Mouse (Mus musculus) neural tube, embryonic 12.5 days (tissue): ENCODE data around the gene Tnni1. TPM values are rescaled to one million over a fixed set of nuclear protein-coding genes. Genes with fewer than 3 reads are reported as not detected.

Experiments
- ATAC-seq: fragments of 200-750 bp; cut with Nextera tagmentation; 2 replicates; pipeline ENCODE4 v1.8.0; 2017; ENCODE audit warnings: low read depth, mild to moderate bottlenecking, moderate TSS enrichment, moderate library complexity; ENCODE audit not compliant: low FRiP score
- H3K27ac ChIP-seq: fragments of 300-500 bp; sonication (generic); 2 replicates; pipeline ENCODE4 v1.5.1; 2016
- H3K27me3 ChIP-seq: fragments of 300-500 bp; sonication (generic); replicated peaks from 2 replicates; pipeline ENCODE4 v1.6.1; 2016; ENCODE audit warnings: mild to moderate bottlenecking
- H3K36me3 ChIP-seq: fragments of 300-500 bp; sonication (generic); 2 replicates; pipeline ENCODE4 v1.6.1; 2016; ENCODE audit warnings: mild to moderate bottlenecking
- H3K4me1 ChIP-seq: fragments of 300-500 bp; sonication (generic); 2 replicates; pipeline ENCODE4 v1.6.1; 2016
- H3K4me2 ChIP-seq: fragments of 300-500 bp; sonication (generic); replicated peaks from 2 replicates; pipeline ENCODE4 v1.6.1; 2016; ENCODE audit warnings: mild to moderate bottlenecking
- H3K4me3 ChIP-seq: fragments of 300-500 bp; sonication (generic); 2 replicates; pipeline ENCODE4 v1.5.1; 2016
- H3K9ac ChIP-seq: fragments of 300-500 bp; sonication (generic); 2 replicates; pipeline ENCODE4 v1.6.1; 2016; ENCODE audit warnings: mild to moderate bottlenecking
- H3K9me3 ChIP-seq: fragments of 300-500 bp; sonication (generic); 2 replicates; pipeline ENCODE4 v1.6.1; 2016; ENCODE audit warnings: mild to moderate bottlenecking
- WGBS: fragments of 180-500 bp; shearing (Covaris S2); methylation state at CpG from one replicate; pipeline ENCODE4 v1.1.7; 2016; 5-methylcytosine and 5-hydroxymethylcytosine counted together
- polyA plus RNA-seq: library from polyadenylated mRNA; unstranded; fragments of >200 nt; fragmentation: Nextera tagmentation; extraction: Ambion mirVana; gene quantifications from 2 replicates; pipeline ENCODE4 v1.2.1, GENCODE M21; 2016

Tnni1 gene
- polyA plus RNA-seq, 1 experiment from 2014 or later: 27.4 TPM

GRCm38 (mm10) chr1:135854591-135855343 lies 75.5 kb downstream of the Tnni1 start:
- no peak for ATAC-seq
- 84% methylated on average over 6 of the region's 6 CpGs for WGBS
- peaks cover 21% of the 10 kb centered on the region for H3K4me1 ChIP-seq

GRCm38 (mm10) chr1:135855344-135855687 lies 76.1 kb downstream of the Tnni1 start:
- H3K36me3 ChIP-seq: no peaks in the 10 kb centered on the region
- no peak for ATAC-seq
- no peak overlapping the region for H3K9ac ChIP-seq
- no peaks in the 10 kb centered on the region for H3K9me3 ChIP-seq
- 94% methylated on average over 1 of the region's 1 CpGs for WGBS
- no peak overlapping the region for H3K4me2 ChIP-seq
- no peak overlapping the region for H3K27ac ChIP-seq
- no peak overlapping the region for H3K4me3 ChIP-seq
- peaks cover 21% of the 10 kb centered on the region for H3K4me1 ChIP-seq
- no peaks in the 10 kb centered on the region for H3K27me3 ChIP-seq

More at GRCm38 (mm10) chr1:135854591-135855343, 75.5 kb downstream of the Tnni1 start:
- no peak overlapping the region for H3K4me3 ChIP-seq
- no peak overlapping the region for H3K27ac ChIP-seq
- H3K27me3 ChIP-seq: no peaks in the 10 kb centered on the region
- H3K9ac ChIP-seq: no peak overlapping the region
- no peak overlapping the region for H3K4me2 ChIP-seq
- no peaks in the 10 kb centered on the region for H3K9me3 ChIP-seq
- H3K36me3 ChIP-seq: no peaks in the 10 kb centered on the region

DNA sequence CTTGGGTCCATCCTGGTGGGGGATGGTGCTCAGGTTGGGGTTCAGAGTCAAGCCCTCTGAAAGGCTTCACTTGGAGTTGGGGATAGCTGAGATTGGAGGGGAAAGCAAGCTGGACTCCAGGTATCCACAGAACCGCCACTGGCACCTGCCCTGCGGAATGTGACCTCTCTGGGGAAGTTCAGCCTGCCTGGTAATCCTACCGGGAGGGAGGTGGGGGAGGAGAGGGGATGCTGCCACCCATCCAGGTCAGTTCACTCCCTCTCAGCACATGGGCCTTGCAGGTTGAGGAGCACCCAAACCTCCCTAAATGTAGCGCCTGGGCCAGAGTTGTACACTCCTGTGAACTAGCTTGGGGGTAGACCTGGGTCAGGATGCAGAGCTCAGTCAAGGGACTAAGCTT lies 76.8 kb downstream of the Tnni1 start:
- H3K4me2 ChIP-seq: no peak overlapping the region
- no peak for ATAC-seq
- WGBS: 78% methylated on average over 4 of the region's 4 CpGs
- H3K27me3 ChIP-seq: no peaks in the 10 kb centered on the region
- no peaks in the 10 kb centered on the region for H3K36me3 ChIP-seq
- peaks cover 20% of the 10 kb centered on the region for H3K4me1 ChIP-seq
- no peaks in the 10 kb centered on the region for H3K9me3 ChIP-seq
- H3K4me3 ChIP-seq: no peak overlapping the region
- no peak overlapping the region for H3K27ac ChIP-seq
- H3K9ac ChIP-seq: no peak overlapping the region

DNA sequence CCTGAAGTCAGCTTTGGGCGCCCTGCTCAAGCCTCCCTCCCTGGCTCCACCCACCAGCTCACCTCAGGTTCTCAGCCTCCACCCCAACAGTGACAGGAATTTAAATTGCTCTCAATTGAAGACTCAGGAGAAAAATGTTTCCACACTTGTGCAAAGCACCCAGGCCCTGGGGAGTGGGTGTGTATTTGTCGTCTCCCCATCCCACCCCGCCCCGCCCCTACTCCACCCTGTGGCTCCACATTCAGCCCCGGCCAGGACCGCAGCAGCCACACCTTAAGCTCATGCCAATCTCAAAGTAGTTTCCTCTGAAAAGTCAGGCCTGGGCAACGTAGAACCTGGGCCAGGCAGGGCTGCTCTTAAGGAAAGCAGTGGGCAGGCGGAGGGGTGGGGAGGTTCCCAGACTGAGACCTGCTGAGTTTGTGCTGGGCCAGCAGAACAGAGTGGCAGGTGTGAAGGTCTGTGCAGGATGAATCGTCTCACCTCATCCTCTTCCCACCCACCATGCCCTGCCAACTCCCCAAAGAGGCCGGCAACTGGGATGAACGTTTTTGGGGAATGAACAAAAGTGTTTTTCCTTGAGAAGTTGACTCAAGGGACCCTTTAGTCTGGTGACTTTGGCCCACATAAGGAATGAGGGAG lies 78.0 kb downstream of the Tnni1 start:
- 57% methylated on average over 11 of the region's 11 CpGs for WGBS
- H3K36me3 ChIP-seq: no peaks in the 10 kb centered on the region
- H3K4me1 ChIP-seq: peaks cover 10% of the 10 kb centered on the region; the same call in 1 of the 2 replicates
- H3K27ac ChIP-seq: no peak overlapping the region
- no peaks in the 10 kb centered on the region for H3K27me3 ChIP-seq
- H3K9me3 ChIP-seq: no peaks in the 10 kb centered on the region
- H3K9ac ChIP-seq: no peak overlapping the region
- no peak overlapping the region for H3K4me3 ChIP-seq
- H3K4me2 ChIP-seq: no peak overlapping the region
- ATAC-seq: no peak

GRCm38 (mm10) chr1:135858533-135858932 lies 79.3 kb downstream of the Tnni1 start:
- Histone ChIP-seq H3K36me3 (no peaks in the 10 kb centered on the region), H3K4me1 (no peaks in the 10 kb centered on the region), H3K9ac (no peak overlapping the region), H3K4me2 (no peak overlapping the region), H3K4me3 (no peak overlapping the region), H3K27me3 (no peaks in the 10 kb centered on the region), H3K27ac (no peak overlapping the region), H3K9me3 (no peaks in the 10 kb centered on the region)
- no peak for ATAC-seq
- 91% methylated on average over 7 of the region's 7 CpGs for WGBS

Other genes starting within 250 kb of the Tnni1 start
- 28.4 and 29.9 TPM in 2 replicates for gene Nav1, start 172.1 kb upstream of the Tnni1 start, polyA plus RNA-seq
- 44.9 and 45.1 TPM in 2 replicates for gene Csrp1, start 59.4 kb upstream of the Tnni1 start, polyA plus RNA-seq
- gene Phlda3, start 13.3 kb upstream of the Tnni1 start, polyA plus RNA-seq: 21.9 and 24.1 TPM in 2 replicates
- gene Lad1, start 39.2 kb downstream of the Tnni1 start, polyA plus RNA-seq: 0.68 and 0.75 TPM in 2 replicates
- 13.3 and 19.4 TPM in 2 replicates for gene Tnnt2, start 56.9 kb downstream of the Tnni1 start, polyA plus RNA-seq
- gene Pkp1, start 139.8 kb downstream of the Tnni1 start, polyA plus RNA-seq: 0.11 and 0.25 TPM in 2 replicates
- gene Igfn1, start 226.9 kb downstream of the Tnni1 start, polyA plus RNA-seq: not detected in 2 replicates
- 151 and 152 TPM in 2 replicates for gene Tmem9, start 228.7 kb downstream of the Tnni1 start, polyA plus RNA-seq